Mouse (Mus musculus) heart, postnatal 0 days (tissue): ENCODE measurements around the gene Gfer.

Source experiments
- CTCF ChIP-seq: IDR thresholded peaks from 2 replicates; pipeline ENCODE4 v1.5.1; 2016; ENCODE audit warnings: antibody characterized with exemption, control low read depth, low read depth
- EP300 ChIP-seq: IDR thresholded peaks from 2 replicates; pipeline ENCODE4 v1.6.1; 2016; ENCODE audit warnings: antibody characterized with exemption, low read depth

- TF ChIP-seq CTCF (no peak), EP300 (no peak)
Measured at GRCm38 (mm10) chr17:24722220-24722924, 26.4 kb upstream of the Gfer start.
